Mouse (Mus musculus): ENCODE measurements at regions not wholly inside any gene's neighbourhood (a gene's known extent, or its start where the extent isn't known, plus 50 kb on each side); places are given as distances from the start of the nearest gene placed in this dataset.

GRCm38 (mm10) chr3:54443791-54444190 is 82.9 kb downstream of the Postn start:
- H3K36me3 ChIP-seq (ENCODE audit: control insufficient read depth, insufficient read depth, low read length), result no peaks in the 10 kb centered on the region
- H3K4me1 ChIP-seq (replicated peaks; ENCODE audit: control insufficient read depth, insufficient read depth, low read length), result no peaks in the 10 kb centered on the region

DNA sequence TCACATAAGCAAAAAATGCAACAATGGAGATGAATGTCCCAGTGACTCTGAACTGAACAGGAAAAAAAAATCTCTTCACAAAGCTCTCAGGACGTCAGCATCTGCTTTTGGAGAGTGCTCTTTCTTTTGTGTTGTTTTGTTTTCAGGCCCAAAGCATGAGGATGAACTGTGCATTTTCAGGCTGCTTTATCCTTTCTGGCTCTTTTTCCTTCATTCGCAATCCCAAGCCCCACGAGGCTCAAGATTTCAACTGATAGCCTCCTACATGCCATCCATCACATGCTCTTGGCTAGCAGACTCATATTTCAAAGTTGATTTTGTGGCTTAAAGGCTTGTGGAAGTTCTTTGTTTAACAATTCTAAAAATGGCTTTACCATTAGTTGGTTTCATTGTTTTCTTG is 86.0 kb downstream of the Postn start:
- WGBS, result 23% methylated on average over 3 of the region's 3 CpGs
- no peak for DNase-seq (ENCODE audit: low spot score)
- Histone ChIP-seq H3K9ac (ENCODE audit: low read length) (no peak overlapping the region), H3K4me3 (ENCODE audit: low read depth, low read length) (no peak overlapping the region), H3K4me2 (ENCODE audit: low read length) (no peak overlapping the region), H3K9me3 (ENCODE audit: control insufficient read depth, low read length) (no peaks in the 10 kb centered on the region), H3K36me3 (ENCODE audit: control insufficient read depth, insufficient read depth, low read length) (no peaks in the 10 kb centered on the region), H3K27ac (ENCODE audit: low read depth) (no peak overlapping the region), H3K27me3 (replicated peaks; ENCODE audit: control insufficient read depth, insufficient read depth, low read length) (no peaks in the 10 kb centered on the region), H3K4me1 (replicated peaks; ENCODE audit: control insufficient read depth, insufficient read depth, low read length) (no peaks in the 10 kb centered on the region)
- ATAC-seq (replicated peaks; ENCODE audit: low FRiP score, low TSS enrichment, low read depth), result no peak

More at GRCm38 (mm10) chr3:54443791-54444190, 82.9 kb downstream of the Postn start:
- no peak overlapping the region for H3K27ac ChIP-seq (ENCODE audit: low read depth)
- no peak overlapping the region for H3K4me3 ChIP-seq (ENCODE audit: low read depth, low read length)
- 45% methylated on average over 1 of the region's 1 CpGs for WGBS
- no peak overlapping the region for H3K4me2 ChIP-seq (ENCODE audit: low read length)
- no peaks in the 10 kb centered on the region for H3K9me3 ChIP-seq (ENCODE audit: control insufficient read depth, low read length)
- no peak overlapping the region for H3K9ac ChIP-seq (ENCODE audit: low read length)
- DNase-seq (ENCODE audit: low spot score) (no peak), ATAC-seq (replicated peaks; ENCODE audit: low FRiP score, low TSS enrichment, low read depth) (no peak)
- H3K27me3 ChIP-seq (replicated peaks; ENCODE audit: control insufficient read depth, insufficient read depth, low read length), result no peaks in the 10 kb centered on the region

DNA sequence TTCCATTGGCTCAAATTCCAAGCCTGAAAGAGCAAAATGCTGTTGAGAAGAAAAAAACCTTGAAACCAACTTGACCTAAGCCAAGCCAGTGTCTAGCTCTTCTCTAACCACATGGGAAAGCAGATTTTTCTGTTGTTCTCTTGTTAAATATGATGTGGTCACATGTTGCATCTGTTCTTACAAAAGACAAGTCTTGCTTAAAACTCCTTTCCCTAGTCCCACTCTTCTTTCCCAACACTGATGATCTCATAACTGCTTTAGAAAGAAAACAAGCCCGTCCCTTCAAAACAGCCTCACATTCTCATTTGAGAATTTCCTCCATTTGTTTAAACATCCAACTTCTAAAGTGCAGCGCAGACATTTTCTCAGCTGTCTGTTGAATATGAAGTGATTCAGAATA is 96.5 kb downstream of the Postn start:
- no peaks in the 10 kb centered on the region for H3K4me1 ChIP-seq (replicated peaks; ENCODE audit: control insufficient read depth, insufficient read depth, low read length)
- no peak overlapping the region for H3K27ac ChIP-seq (ENCODE audit: low read depth)
- 71% methylated on average over 2 of the region's 2 CpGs for WGBS
- no peak overlapping the region for H3K9ac ChIP-seq (ENCODE audit: low read length)
- no peak overlapping the region for H3K4me2 ChIP-seq (ENCODE audit: low read length)
- ATAC-seq (replicated peaks; ENCODE audit: low FRiP score, low TSS enrichment, low read depth) (no peak), DNase-seq (ENCODE audit: low spot score) (no peak)
- H3K9me3 ChIP-seq (ENCODE audit: control insufficient read depth, low read length), result no peaks in the 10 kb centered on the region
- H3K36me3 ChIP-seq (ENCODE audit: control insufficient read depth, insufficient read depth, low read length), result no peaks in the 10 kb centered on the region
- no peaks in the 10 kb centered on the region for H3K27me3 ChIP-seq (replicated peaks; ENCODE audit: control insufficient read depth, insufficient read depth, low read length)
- no peak overlapping the region for H3K4me3 ChIP-seq (ENCODE audit: low read depth, low read length)

DNA sequence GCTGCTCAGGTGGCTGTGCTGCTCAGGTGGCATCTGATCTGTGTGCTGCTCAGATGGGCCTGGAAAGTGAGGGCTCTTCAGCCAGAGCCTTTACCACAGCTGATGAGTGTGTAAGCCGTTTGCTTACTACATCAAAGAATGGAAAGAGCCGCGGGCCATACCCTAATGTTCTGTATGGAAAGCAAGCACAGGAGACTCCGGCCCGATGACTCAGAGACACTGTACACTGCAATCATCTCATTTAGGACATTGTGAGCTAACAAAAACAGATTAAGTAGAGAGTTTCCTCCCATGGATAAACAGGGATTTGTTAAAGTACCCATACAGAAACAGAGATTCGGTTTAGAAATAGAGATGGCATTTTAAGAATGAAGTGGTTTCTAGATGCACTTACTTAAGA is 100.5 kb downstream of the Postn start:
- Histone ChIP-seq H3K9ac (ENCODE audit: low read length) (no peak overlapping the region), H3K4me3 (ENCODE audit: low read depth, low read length) (no peak overlapping the region), H3K27ac (ENCODE audit: low read depth) (no peak overlapping the region), H3K27me3 (replicated peaks; ENCODE audit: control insufficient read depth, insufficient read depth, low read length) (no peaks in the 10 kb centered on the region), H3K36me3 (ENCODE audit: control insufficient read depth, insufficient read depth, low read length) (no peaks in the 10 kb centered on the region), H3K9me3 (ENCODE audit: control insufficient read depth, low read length) (no peaks in the 10 kb centered on the region), H3K4me2 (ENCODE audit: low read length) (no peak overlapping the region), H3K4me1 (replicated peaks; ENCODE audit: control insufficient read depth, insufficient read depth, low read length) (no peaks in the 10 kb centered on the region)
- DNase-seq (ENCODE audit: low spot score) (no peak), ATAC-seq (replicated peaks; ENCODE audit: low FRiP score, low TSS enrichment, low read depth) (no peak)
- WGBS, result 89% methylated on average over 6 of the region's 6 CpGs

- Histone ChIP-seq H3K4me1 (replicated peaks; ENCODE audit: control insufficient read depth, insufficient read depth, low read length) (no peaks in the 10 kb centered on the region), H3K9me3 (ENCODE audit: control insufficient read depth, low read length) (no peaks in the 10 kb centered on the region), H3K27ac (ENCODE audit: low read depth) (no peak overlapping the region), H3K36me3 (ENCODE audit: control insufficient read depth, insufficient read depth, low read length) (no peaks in the 10 kb centered on the region), H3K4me2 (ENCODE audit: low read length) (no peak overlapping the region), H3K27me3 (replicated peaks; ENCODE audit: control insufficient read depth, insufficient read depth, low read length) (no peaks in the 10 kb centered on the region), H3K4me3 (ENCODE audit: low read depth, low read length) (no peak overlapping the region), H3K9ac (ENCODE audit: low read length) (no peak overlapping the region)
- DNase-seq (ENCODE audit: low spot score), result no peak
- ATAC-seq (replicated peaks; ENCODE audit: low FRiP score, low TSS enrichment, low read depth), result no peak
These were observed 105.2 kb downstream of the Postn start for GRCm38 (mm10) chr3:54466097-54466496.

DNA sequence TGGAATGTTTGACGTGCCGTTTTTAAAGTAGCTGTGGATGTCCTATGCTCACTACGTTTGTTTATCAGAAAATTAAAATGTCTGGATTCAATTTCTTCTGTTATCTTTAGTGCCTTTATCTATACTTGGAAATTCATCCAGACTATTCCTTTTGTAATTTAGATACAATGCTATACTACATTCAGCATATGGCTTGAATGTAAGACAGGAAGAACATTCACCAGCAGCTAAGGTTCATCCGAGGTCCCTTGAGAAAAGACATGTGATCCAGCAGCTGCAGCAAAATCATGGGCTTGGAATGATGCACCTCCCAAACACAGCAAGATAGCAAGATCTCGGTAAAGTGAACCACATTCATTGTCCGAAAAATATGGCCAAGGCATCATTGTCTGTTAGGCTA is 113.3 kb downstream of the Postn start:
- WGBS, result 76% methylated on average over 6 of the region's 6 CpGs
- Histone ChIP-seq H3K27ac (ENCODE audit: low read depth) (no peak overlapping the region), H3K36me3 (ENCODE audit: control insufficient read depth, insufficient read depth, low read length) (no peaks in the 10 kb centered on the region), H3K4me2 (ENCODE audit: low read length) (no peak overlapping the region), H3K27me3 (replicated peaks; ENCODE audit: control insufficient read depth, insufficient read depth, low read length) (no peaks in the 10 kb centered on the region), H3K9me3 (ENCODE audit: control insufficient read depth, low read length) (no peaks in the 10 kb centered on the region), H3K4me3 (ENCODE audit: low read depth, low read length) (no peak overlapping the region), H3K4me1 (replicated peaks; ENCODE audit: control insufficient read depth, insufficient read depth, low read length) (no peaks in the 10 kb centered on the region; the same call in 1 of the 2 replicates), H3K9ac (ENCODE audit: low read length) (no peak overlapping the region)
- ATAC-seq (replicated peaks; ENCODE audit: low FRiP score, low TSS enrichment, low read depth) (no peak), DNase-seq (ENCODE audit: low spot score) (no peak)

GRCm38 (mm10) chr3:54475879-54476278 is 115.0 kb downstream of the Postn start:
- Histone ChIP-seq H3K27me3 (replicated peaks; ENCODE audit: control insufficient read depth, insufficient read depth, low read length) (no peaks in the 10 kb centered on the region), H3K4me3 (ENCODE audit: low read depth, low read length) (no peak overlapping the region), H3K4me1 (replicated peaks; ENCODE audit: control insufficient read depth, insufficient read depth, low read length) (no peaks in the 10 kb centered on the region; the same call in 1 of the 2 replicates), H3K9me3 (ENCODE audit: control insufficient read depth, low read length) (no peaks in the 10 kb centered on the region), H3K36me3 (ENCODE audit: control insufficient read depth, insufficient read depth, low read length) (no peaks in the 10 kb centered on the region), H3K4me2 (ENCODE audit: low read length) (no peak overlapping the region), H3K27ac (ENCODE audit: low read depth) (no peak overlapping the region), H3K9ac (ENCODE audit: low read length) (no peak overlapping the region)
- 57% methylated on average over 3 of the region's 3 CpGs for WGBS
- DNase-seq (ENCODE audit: low spot score), result no peak
- ATAC-seq (replicated peaks; ENCODE audit: low FRiP score, low TSS enrichment, low read depth), result no peak

DNA sequence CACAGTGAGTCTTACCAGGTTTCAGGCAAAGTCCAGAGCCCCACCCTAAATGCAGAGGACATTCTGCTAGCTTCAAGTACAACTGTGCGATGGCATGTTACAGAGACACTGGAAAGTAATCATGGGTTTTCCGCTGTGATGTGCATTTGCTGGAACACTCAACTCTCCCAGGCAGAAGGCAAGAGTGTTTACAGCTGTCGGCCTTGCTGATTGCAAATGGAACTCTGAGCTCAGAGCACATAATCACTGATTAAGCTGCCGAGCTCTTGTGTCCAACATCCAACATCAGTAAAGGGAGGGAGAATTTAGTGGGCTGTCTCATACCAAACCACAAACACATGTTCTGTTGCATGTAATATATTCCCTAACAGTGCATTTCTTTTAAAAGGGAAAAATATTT is 117.1 kb downstream of the Postn start:
- ATAC-seq (replicated peaks; ENCODE audit: low FRiP score, low TSS enrichment, low read depth) (no peak), DNase-seq (ENCODE audit: low spot score) (no peak)
- H3K36me3 ChIP-seq (ENCODE audit: control insufficient read depth, insufficient read depth, low read length), result no peaks in the 10 kb centered on the region
- no peaks in the 10 kb centered on the region; the same call in 1 of the 2 replicates for H3K4me1 ChIP-seq (replicated peaks; ENCODE audit: control insufficient read depth, insufficient read depth, low read length)
- no peaks in the 10 kb centered on the region for H3K27me3 ChIP-seq (replicated peaks; ENCODE audit: control insufficient read depth, insufficient read depth, low read length)
- H3K4me2 ChIP-seq (ENCODE audit: low read length), result no peak overlapping the region
- H3K4me3 ChIP-seq (ENCODE audit: low read depth, low read length), result no peak overlapping the region
- H3K9me3 ChIP-seq (ENCODE audit: control insufficient read depth, low read length), result no peaks in the 10 kb centered on the region
- H3K27ac ChIP-seq (ENCODE audit: low read depth), result no peak overlapping the region
- no peak overlapping the region for H3K9ac ChIP-seq (ENCODE audit: low read length)
- 41% methylated on average over 4 of the region's 4 CpGs for WGBS

DNA sequence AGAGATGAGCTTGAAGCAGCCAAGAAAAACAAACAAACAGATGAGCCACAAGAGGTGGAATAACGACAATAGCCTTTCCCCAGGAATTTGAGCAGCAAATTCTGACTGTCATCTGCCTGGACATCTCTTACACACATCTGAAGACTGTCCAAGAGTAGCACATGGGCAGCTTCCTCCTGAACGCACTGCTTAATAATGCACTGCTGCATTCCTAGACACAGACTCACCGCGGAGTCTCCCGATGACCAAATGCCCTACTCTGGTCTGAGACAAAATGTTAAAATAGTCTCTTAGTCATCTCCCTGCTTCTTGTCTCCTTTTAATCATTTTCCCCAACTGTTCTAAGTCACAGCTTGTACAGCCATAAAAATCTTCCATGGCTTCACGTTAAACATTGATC is 119.3 kb downstream of the Postn start:
- DNase-seq (ENCODE audit: low spot score), result no peak
- Histone ChIP-seq H3K4me2 (ENCODE audit: low read length) (no peak overlapping the region), H3K9me3 (ENCODE audit: control insufficient read depth, low read length) (no peaks in the 10 kb centered on the region), H3K27me3 (replicated peaks; ENCODE audit: control insufficient read depth, insufficient read depth, low read length) (no peaks in the 10 kb centered on the region), H3K4me1 (replicated peaks; ENCODE audit: control insufficient read depth, insufficient read depth, low read length) (no peaks in the 10 kb centered on the region; the same call in 1 of the 2 replicates), H3K9ac (ENCODE audit: low read length) (no peak overlapping the region), H3K4me3 (ENCODE audit: low read depth, low read length) (no peak overlapping the region), H3K36me3 (ENCODE audit: control insufficient read depth, insufficient read depth, low read length) (no peaks in the 10 kb centered on the region), H3K27ac (ENCODE audit: low read depth) (no peak overlapping the region)
- 64% methylated on average over 6 of the region's 6 CpGs for WGBS
- ATAC-seq (replicated peaks; ENCODE audit: low FRiP score, low TSS enrichment, low read depth), result no peak
